In the genomic region with DNA sequence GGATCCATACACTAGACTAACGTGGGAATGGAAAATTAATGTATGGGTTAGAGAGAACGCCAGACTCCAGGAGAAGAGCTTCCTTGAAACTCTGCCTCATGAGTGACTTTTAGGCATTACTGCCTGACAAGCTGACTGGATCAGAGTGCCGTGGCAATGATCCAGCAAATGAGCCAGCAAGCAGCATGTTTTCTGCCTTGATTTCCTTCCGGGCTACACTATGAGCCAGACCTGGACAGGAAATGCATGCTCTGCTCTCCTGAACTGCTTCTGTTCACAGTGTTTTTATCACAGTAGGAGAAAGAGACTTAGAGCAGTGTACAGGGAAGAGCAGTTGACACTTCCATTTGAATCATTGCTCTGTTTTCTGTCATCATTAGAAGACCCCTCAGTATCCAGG, we compare ENCODE assay signal across 27 mouse cellular contexts. TPM values are rescaled to one million over a fixed set of nuclear protein-coding genes. Genes with fewer than 3 reads are reported as not detected.
DNase-seq lines count a peak whose midpoint lies in the region; ATAC-seq lines count a peak whose summit lies in the region.
"Had no signal": no experiment of that assay in that cellular context is flagged by ENCODE, and none has a peak within 500 bp of the region (broad histone marks: within the 10 kb centered on the region; RNA-seq: fewer than 3 reads in every experiment).

No protein-coding gene starts in this region.

- 64% methylated on average over 4 of the region's 4 CpGs for WGBS in heart, embryonic 11.5 days (ENCODE audit: insufficient replicate concordance)
- 71% methylated on average over 4 of the region's 4 CpGs for WGBS in kidney, embryonic 15.5 days

- H3K27me3 ChIP-seq in heart, embryonic 11.5 days (ENCODE audit: control insufficient read depth, insufficient read depth, low read length): no peaks in the 10 kb centered on the region
- H3K27me3 ChIP-seq in kidney, embryonic 15.5 days: no peaks in the 10 kb centered on the region
- H3K27me3 ChIP-seq: hindbrain, embryonic 15.5 days; liver, embryonic 13.5 days had no signal

- no peaks in the 10 kb centered on the region for H3K36me3 ChIP-seq in heart, embryonic 11.5 days (ENCODE audit: control insufficient read depth, insufficient read depth, low read length)
- no peaks in the 10 kb centered on the region for H3K36me3 ChIP-seq in kidney, embryonic 15.5 days
- H3K36me3 ChIP-seq: G1E; hindbrain, embryonic 15.5 days; liver, embryonic 13.5 days; midbrain, embryonic 10.5 days had no signal

- no peak overlapping the region for H3K27ac ChIP-seq in heart, embryonic 11.5 days (ENCODE audit: low read depth, low read length)
- 0 out of 2 replicates have a peak overlapping the region, but pooled peaks have one; percentile 1 for H3K27ac ChIP-seq in kidney, embryonic 15.5 days
- H3K27ac ChIP-seq: gastrocnemius, adult 2 months; hindbrain, embryonic 15.5 days; left cerebral cortex, adult 2 months; liver, embryonic 13.5 days; macrophage; midbrain, embryonic 10.5 days; stomach, postnatal 0 days had no signal

- H3K4me2 ChIP-seq in heart, embryonic 11.5 days: no peak overlapping the region
- no peak overlapping the region for H3K4me2 ChIP-seq in kidney, embryonic 15.5 days
- H3K4me2 ChIP-seq: hindbrain, embryonic 15.5 days; liver, embryonic 13.5 days had no signal

- H3K9ac ChIP-seq in heart, embryonic 11.5 days (ENCODE audit: low read depth, low read length): no peak overlapping the region
- H3K9ac ChIP-seq in kidney, embryonic 15.5 days: no peak overlapping the region
- H3K9ac ChIP-seq: hindbrain, embryonic 15.5 days; liver, embryonic 13.5 days had no signal

- no peak overlapping the region for H3K4me3 ChIP-seq in heart, embryonic 11.5 days (ENCODE audit: low read depth, low read length)
- H3K4me3 ChIP-seq in kidney, embryonic 15.5 days (replicated peaks): no peak overlapping the region
- H3K4me3 ChIP-seq: gastrocnemius, adult 2 months; hindbrain, embryonic 15.5 days; left cerebral cortex, adult 2 months; liver, embryonic 13.5 days; midbrain, embryonic 10.5 days had no signal

- ATAC-seq in heart, embryonic 11.5 days (replicated peaks; ENCODE audit: insufficient number of reproducible peaks, low FRiP score, low TSS enrichment): no peak
- ATAC-seq in kidney, embryonic 15.5 days (replicated peaks; ENCODE audit: low FRiP score): no peak
- ATAC-seq: intestine, postnatal 0 days had no signal

- peak; percentile 88 for DNase-seq in heart, adult 11 months
- no peak for DNase-seq in kidney, adult 8-10 months
- DNase-seq in lung, postnatal 36 days: peak; percentile 11
- no peak for DNase-seq in lung, adult 18-20 months
- peak; percentile 9 to 38 for DNase-seq in lung, postnatal 4 days
- no peak for DNase-seq in ovary, postnatal 10 days (ENCODE audit: low spot score)
- DNase-seq: adrenal gland, postnatal 14 days; cerebellum, adult 11-12 months; cerebellum, postnatal 14 days; embryo, embryonic 11 days; gastrocnemius, adult 2 months; layer of hippocampus, adult 9-11 months; liver, embryonic 13.5 days; right cerebral cortex, postnatal 4 days had no signal

- H3K4me1 ChIP-seq in heart, embryonic 11.5 days (ENCODE audit: control insufficient read depth, insufficient read depth, low read length): no peaks in the 10 kb centered on the region
- no peaks in the 10 kb centered on the region for H3K4me1 ChIP-seq in kidney, embryonic 15.5 days
- H3K4me1 ChIP-seq: hindbrain, embryonic 15.5 days; liver, embryonic 13.5 days; midbrain, embryonic 10.5 days had no signal

- no peaks in the 10 kb centered on the region for H3K9me3 ChIP-seq in heart, embryonic 11.5 days (replicated peaks; ENCODE audit: control insufficient read depth, low read length)
- no peaks in the 10 kb centered on the region for H3K9me3 ChIP-seq in kidney, embryonic 15.5 days (replicated peaks)
- H3K9me3 ChIP-seq: G1E; hindbrain, embryonic 15.5 days; liver, embryonic 13.5 days; midbrain, embryonic 10.5 days had no signal

RNA-seq across cellular contexts. Expression of a gene that starts 2.3 kb away (rescaled TPM):
- not detected in 2 replicates for polyA plus RNA-seq in heart, embryonic 11.5 days (2014; fragmentation: Nextera tagmentation; extraction: Ambion mirVana)
- not detected in 2 replicates for polyA plus RNA-seq in kidney, embryonic 15.5 days (2015; fragmentation: Nextera tagmentation; extraction: Ambion mirVana)
- polyA plus RNA-seq: forebrain, embryonic 11.5 days; G1E; hindbrain, embryonic 15.5 days; intestine, postnatal 0 days; limb, embryonic 11.5 days; macrophage; midbrain, embryonic 10.5 days; neural tube, embryonic 11.5 days; stomach, postnatal 0 days had no signal

RNA-seq across cellular contexts. Expression of a gene that starts 29.6 kb away (rescaled TPM):
- not detected in 2 replicates for polyA plus RNA-seq in heart, embryonic 11.5 days (2014; fragmentation: Nextera tagmentation; extraction: Ambion mirVana)
- polyA plus RNA-seq in kidney, embryonic 15.5 days (2015; fragmentation: Nextera tagmentation; extraction: Ambion mirVana): not detected in 2 replicates
- polyA plus RNA-seq: forebrain, embryonic 11.5 days; G1E; heart, postnatal 0 days; intestine, postnatal 0 days; limb, embryonic 11.5 days; liver, embryonic 13.5 days; macrophage; midbrain, embryonic 10.5 days; neural tube, embryonic 11.5 days; stomach, postnatal 0 days had no signal

RNA-seq across cellular contexts. Expression of a gene that starts 59.0 kb away (rescaled TPM):
- polyA plus RNA-seq in heart, embryonic 11.5 days (2014; fragmentation: Nextera tagmentation; extraction: Ambion mirVana): not detected in 2 replicates
- not detected in 2 replicates for polyA plus RNA-seq in kidney, embryonic 15.5 days (2015; fragmentation: Nextera tagmentation; extraction: Ambion mirVana)
- polyA plus RNA-seq: forebrain, embryonic 11.5 days; G1E; heart, postnatal 0 days; hindbrain, embryonic 15.5 days; intestine, postnatal 0 days; limb, embryonic 11.5 days; liver, embryonic 13.5 days; macrophage; midbrain, embryonic 10.5 days; neural tube, embryonic 11.5 days; stomach, postnatal 0 days had no signal

Comparison
In these comparisons a context has a peak if more than half of its experiments do, and no peak if none do; other contexts are left out.
1. DNase-seq: peak in heart, adult 11 months (single experiment), lung, postnatal 36 days (single experiment) and lung, postnatal 4 days (2 of 2); none in kidney, adult 8-10 months (0 of 2), lung, adult 18-20 months (0 of 2) and ovary, postnatal 10 days (single experiment).